Mouse (Mus musculus) heart, adult 2 months (tissue): ENCODE data around the gene Rgs9bp. TPM values are rescaled to one million over a fixed set of nuclear protein-coding genes. Genes with fewer than 3 reads are reported as not detected.

Source experiments
- DNase-seq, 2 experiments: peaks; one replicate each; pipeline ENCODE4 v3.0.0; 2021
- H3K27ac ChIP-seq: fragments of 200-600 bp; 2 replicates; pipeline ENCODE4 v1.8.1; 2022
- H3K27me3 ChIP-seq: fragments of 200-500 bp; 2 replicates; pipeline ENCODE4 v1.6.1; 2012; ENCODE audit warnings: mild to moderate bottlenecking, low read length, inconsistent platforms, mixed read lengths; ENCODE audit not compliant: control insufficient read depth, insufficient read depth
- H3K36me3 ChIP-seq: fragments of 200-500 bp; 2 replicates; pipeline ENCODE4 v1.6.1; 2012; ENCODE audit warnings: low read length, inconsistent platforms; ENCODE audit not compliant: control insufficient read depth, insufficient read depth
- H3K4me1 ChIP-seq: fragments of 200-500 bp; 2 replicates; pipeline ENCODE4 v1.6.1; 2011; ENCODE audit warnings: low read length; ENCODE audit not compliant: control insufficient read depth, insufficient read depth
- H3K4me3 ChIP-seq: fragments of 200-600 bp; 2 replicates; pipeline ENCODE4 v1.8.1; 2022
- H3K79me2 ChIP-seq: fragments of 200-500 bp; replicated peaks from 2 replicates; pipeline ENCODE4 v1.6.1; 2012; ENCODE audit warnings: mild to moderate bottlenecking, inconsistent platforms, low read length, moderate library complexity, mixed read lengths; ENCODE audit not compliant: control insufficient read depth, insufficient read depth
- H3K9ac ChIP-seq: fragments of 200-500 bp; 2 replicates; pipeline ENCODE4 v1.6.1; 2012; ENCODE audit warnings: low read depth, mild to moderate bottlenecking, control low read depth, inconsistent platforms, low read length, mixed read lengths
- CTCF ChIP-seq: fragments of 200-600 bp; IDR thresholded peaks from 2 replicates; pipeline ENCODE4 v1.8.1; 2022; ENCODE audit warnings: antibody characterized with exemption, mild to moderate bottlenecking, moderate library complexity
- EP300 ChIP-seq: fragments of 200-500 bp; IDR thresholded peaks from 2 replicates; pipeline ENCODE4 v1.6.1; 2011; ENCODE audit warnings: low read depth, low read length, control low read depth; ENCODE audit not compliant: insufficient read depth
- POLR2A ChIP-seq: fragments of 200-500 bp; IDR thresholded peaks from 2 replicates; pipeline ENCODE4 v1.6.1; 2011; ENCODE audit warnings: mild to moderate bottlenecking, low read depth, low read length, control low read depth; ENCODE audit not compliant: insufficient read depth
- WGBS: fragments of 180-500 bp; shearing (Covaris S2); methylation state at CpG from one replicate; pipeline ENCODE4 v1.1.7; 2018; 5-methylcytosine and 5-hydroxymethylcytosine counted together
- intact Hi-C: fragments of 180-260 bp; cut with DNase I; formaldehyde crosslinking; loops from one replicate; pipeline ENCODE4 v1.15.1; 2025
- polyA plus RNA-seq: library from polyadenylated mRNA; depleted of rRNA; stranded (reverse); fragments of >200 nt; gene quantifications from 2 replicates; pipeline ENCODE4 v1.2.3, GENCODE M21; 2012
- total RNA-seq, 2 experiments: library from RNA; stranded (reverse); gene quantifications; 2 replicates each; pipeline ENCODE4 v1.2.3; 2021

Gene Rgs9bp
- total and polyA plus RNA-seq, 3 experiments: 0.05 TPM; not detected in 1

DNA sequence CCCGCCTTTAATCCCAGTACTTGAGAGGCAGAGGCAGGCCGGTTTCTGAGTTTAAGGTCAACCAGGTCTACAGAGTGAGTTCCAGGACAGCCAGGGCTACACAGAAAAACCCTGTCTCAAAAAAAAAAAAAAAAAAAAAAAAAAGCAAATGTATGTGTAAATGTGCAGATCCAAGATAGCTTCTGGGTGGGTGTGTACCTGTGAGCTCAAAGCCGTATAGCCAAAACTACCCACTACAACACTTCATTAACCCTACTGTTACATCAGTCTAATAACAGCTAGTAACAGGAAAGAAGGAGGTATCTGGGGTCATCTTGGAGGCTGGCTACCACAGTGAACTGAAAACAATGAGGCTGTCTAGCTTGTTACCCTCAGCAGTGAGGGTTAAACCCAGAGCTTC is 25.5 kb downstream of the Rgs9bp start:
- intact Hi-C loops: loop anchor here (10.0 kb wide), 1 partner anchor 165 kb away; the partner anchor contains the start of genes Cep89 and Faap24
- H3K4me1 ChIP-seq: no peaks in the 10 kb centered on the region
- no peak overlapping the region for H3K27ac ChIP-seq
- H3K79me2 ChIP-seq: no peaks in the 10 kb centered on the region
- no peaks in the 10 kb centered on the region for H3K27me3 ChIP-seq
- DNase-seq: no peak
- no peak overlapping the region for H3K4me3 ChIP-seq
- WGBS: 91% methylated on average over 3 of the region's 3 CpGs
- TF ChIP-seq EP300 (no peak), CTCF (no peak), POLR2A (no peak)
- no peaks in the 10 kb centered on the region for H3K36me3 ChIP-seq
- no peak overlapping the region for H3K9ac ChIP-seq

DNA sequence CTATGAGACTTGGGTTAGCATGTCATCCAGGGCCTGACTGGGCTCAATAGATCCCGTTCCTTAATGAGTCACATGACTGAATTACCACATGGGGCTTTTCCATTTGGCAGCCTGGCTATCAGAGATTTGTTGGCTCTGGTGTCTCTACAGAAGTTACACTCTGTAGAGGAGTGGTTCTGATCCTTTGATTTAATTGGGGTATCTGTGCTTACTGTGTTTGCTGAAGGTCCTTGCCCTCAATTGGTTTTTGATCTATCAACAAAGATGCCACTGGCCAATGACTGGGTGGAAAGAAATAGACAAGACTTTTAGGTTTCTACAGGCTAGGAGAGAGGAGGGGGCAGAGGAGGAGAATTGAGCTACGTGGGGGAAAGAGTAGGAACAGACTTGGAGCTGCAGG is 26.7 kb downstream of the Rgs9bp start:
- Histone ChIP-seq H3K36me3 (no peaks in the 10 kb centered on the region), H3K79me2 (no peaks in the 10 kb centered on the region), H3K9ac (no peak overlapping the region), H3K27ac (no peak overlapping the region), H3K27me3 (no peaks in the 10 kb centered on the region), H3K4me1 (no peaks in the 10 kb centered on the region), H3K4me3 (no peak overlapping the region)
- WGBS: 47% methylated on average over 2 of the region's 2 CpGs
- TF ChIP-seq EP300: no peak
- TF ChIP-seq CTCF: no peak
- no peak for TF ChIP-seq POLR2A
- intact Hi-C loops: loop anchor here (10.0 kb wide), 1 partner anchor 164 kb away; the partner anchor contains the start of genes Cep89 and Faap24
- no peak for DNase-seq

DNA sequence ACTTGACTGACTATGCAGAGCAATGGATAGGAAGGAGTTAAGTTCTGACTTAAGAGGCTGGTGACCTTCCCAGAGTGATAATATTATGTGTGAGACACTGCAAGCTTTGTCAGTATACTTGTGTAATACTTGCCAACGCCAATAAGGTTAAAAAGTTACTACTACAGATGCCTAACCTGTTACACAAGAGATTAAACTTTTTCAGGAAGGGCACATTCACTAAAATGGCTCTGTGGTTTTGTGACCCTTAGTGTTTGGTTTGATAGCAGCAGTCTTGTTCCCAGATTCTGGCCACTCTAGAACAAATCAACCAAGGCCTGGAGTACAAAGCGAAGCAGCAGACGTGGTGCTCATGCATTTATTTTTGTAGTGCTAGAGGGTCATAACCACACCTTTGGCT is 27.8 kb downstream of the Rgs9bp start:
- Histone ChIP-seq H3K27me3 (no peaks in the 10 kb centered on the region), H3K79me2 (no peaks in the 10 kb centered on the region), H3K9ac (no peak overlapping the region), H3K4me1 (no peaks in the 10 kb centered on the region), H3K36me3 (no peaks in the 10 kb centered on the region), H3K4me3 (no peak overlapping the region), H3K27ac (no peak overlapping the region)
- TF ChIP-seq EP300: no peak
- no peak for TF ChIP-seq POLR2A
- TF ChIP-seq CTCF: no peak
- DNase-seq: no peak
- intact Hi-C loops: loop anchor here (2.0 to 10.0 kb wide), 2 partner anchors 27 to 163 kb away; partner anchors contain the start of genes Cep89, Faap24 and Rgs9bp
- 71% methylated on average over 3 of the region's 3 CpGs for WGBS

DNA sequence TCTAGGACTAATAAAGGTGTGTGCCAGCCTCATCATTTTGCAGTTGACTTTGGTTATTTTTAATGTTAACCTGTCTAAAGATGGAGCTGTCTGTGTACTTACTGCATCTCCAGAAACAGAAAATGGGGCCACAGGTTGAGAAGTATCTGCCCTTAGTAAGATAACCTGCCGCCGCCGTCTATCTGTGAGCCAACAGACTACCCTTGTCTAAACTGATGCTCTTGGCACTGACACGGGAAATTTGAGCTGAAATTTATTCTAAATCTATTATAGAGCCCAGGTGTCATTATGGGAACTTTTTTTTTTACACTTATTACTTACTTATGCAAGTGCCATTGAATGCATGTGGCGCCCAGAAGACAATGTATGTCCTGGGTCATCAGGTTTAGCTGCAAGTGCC is 28.5 kb downstream of the Rgs9bp start:
- Histone ChIP-seq H3K4me1 (no peaks in the 10 kb centered on the region), H3K27ac (no peak overlapping the region), H3K27me3 (no peaks in the 10 kb centered on the region), H3K9ac (no peak overlapping the region), H3K36me3 (no peaks in the 10 kb centered on the region), H3K79me2 (no peaks in the 10 kb centered on the region), H3K4me3 (no peak overlapping the region)
- no peak for DNase-seq
- intact Hi-C loops: loop anchor here (2.0 to 10.0 kb wide), 2 partner anchors 28 to 162 kb away; partner anchors contain the start of genes Cep89, Faap24 and Rgs9bp
- TF ChIP-seq POLR2A: no peak
- no peak for TF ChIP-seq CTCF
- no peak for TF ChIP-seq EP300
- 87% methylated on average over 5 of the region's 5 CpGs for WGBS

DNA sequence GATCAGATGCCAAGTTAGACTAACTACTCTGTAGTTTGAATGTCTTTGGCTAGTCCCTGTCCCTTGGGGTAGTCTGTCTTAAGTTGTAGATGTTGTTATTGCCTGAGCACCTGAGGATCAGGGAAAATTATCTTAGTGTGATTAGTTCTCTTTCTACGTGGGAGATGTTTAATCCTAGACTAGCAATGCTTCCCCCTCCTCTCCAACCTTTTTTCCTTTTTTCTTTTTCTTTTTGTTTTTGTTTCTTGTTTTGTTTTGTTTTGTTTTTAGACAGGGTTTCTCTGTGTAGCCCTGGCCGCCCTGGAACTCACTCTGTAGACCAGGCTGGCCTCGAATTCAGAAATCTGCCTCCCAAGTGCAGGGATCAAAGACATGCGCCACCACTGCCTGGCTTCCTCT is 29.2 kb downstream of the Rgs9bp start, which contains the start of gene Nudt19:
Nudt19 (minus strand) TSS at position 100 of the 399 bp plus-strand sequence.
- intact Hi-C loops: loop anchor here (2.0 to 10.0 kb wide), 2 partner anchors 29 to 161 kb away; partner anchors contain the start of genes Cep89, Faap24 and Rgs9bp
- H3K79me2 ChIP-seq: no peaks in the 10 kb centered on the region
- WGBS: 62% methylated on average over 4 of the region's 4 CpGs

DNA sequence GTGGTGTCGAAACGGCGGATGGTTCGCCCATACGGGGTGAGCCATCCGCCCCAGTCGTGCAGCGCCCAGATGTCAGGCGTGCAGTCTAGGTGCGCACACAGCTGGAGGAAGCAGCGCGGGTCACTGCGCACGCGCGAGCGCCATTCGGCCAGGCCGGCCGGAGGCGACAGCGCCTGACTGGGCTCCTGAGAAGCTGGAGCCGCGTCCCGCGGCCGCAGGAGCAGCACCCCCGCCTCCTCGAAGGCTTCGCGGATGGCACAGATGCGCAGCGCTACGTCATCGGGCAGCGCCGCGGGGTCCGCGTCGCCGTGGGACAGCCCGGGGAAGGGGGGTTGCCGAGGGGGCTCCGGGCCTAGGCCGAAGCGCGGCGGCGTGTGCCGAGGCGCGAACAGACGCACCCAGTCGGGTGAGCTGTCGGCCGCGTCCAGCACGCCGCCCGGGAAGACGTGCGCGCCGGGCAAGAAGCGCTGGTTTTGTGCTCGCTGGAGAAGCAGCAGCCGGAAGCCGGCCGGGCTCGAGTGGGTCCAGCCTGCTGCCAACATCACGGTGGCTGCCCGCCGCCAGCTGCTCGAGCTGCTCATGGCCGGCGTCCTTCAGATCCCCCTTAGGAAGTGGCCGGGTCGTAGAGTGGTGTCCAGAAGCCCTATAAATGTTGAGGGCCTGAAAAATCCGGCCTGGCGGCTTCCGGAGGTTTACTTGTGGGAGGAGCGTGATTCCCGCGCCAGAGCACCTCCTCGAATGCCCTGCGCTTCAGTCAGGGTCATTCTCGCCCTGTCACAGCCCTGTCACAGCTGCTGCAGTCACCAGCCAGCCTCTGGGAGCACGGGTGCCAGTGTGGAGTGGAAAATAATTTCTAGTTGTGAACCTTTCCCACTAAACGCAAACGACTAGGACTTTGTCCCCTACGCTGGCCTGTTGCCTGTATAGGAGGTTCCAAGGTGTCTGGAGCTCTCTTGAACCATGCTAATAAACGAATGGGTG is 29.9 kb downstream of the Rgs9bp start:
- peak overlapping the region; percentile 96 for H3K27ac ChIP-seq
- H3K27me3 ChIP-seq: no peaks in the 10 kb centered on the region
- H3K9ac ChIP-seq: peak overlapping the region; percentile 88
- H3K4me1 ChIP-seq: no peaks in the 10 kb centered on the region
- under 1% methylated on average over 93 of the region's 93 CpGs for WGBS
- TF ChIP-seq EP300 (0 out of 2 replicates have a peak, but pooled peaks have one; percentile 41), CTCF (no peak), POLR2A (peak; percentile 58)
- intact Hi-C loops: loop anchor here (2.0 to 10.0 kb wide), 2 partner anchors 29 to 161 kb away; partner anchors contain the start of genes Cep89, Faap24 and Rgs9bp
- H3K4me3 ChIP-seq: peak overlapping the region; percentile 73
- H3K79me2 ChIP-seq: no peaks in the 10 kb centered on the region
- DNase-seq: peak; percentile 90
- H3K36me3 ChIP-seq: no peaks in the 10 kb centered on the region

More for the DNA sequence above, 29.2 kb downstream of the Rgs9bp start, which contains the start of gene Nudt19:
- Histone ChIP-seq H3K4me3 (peak within 1 kb of the TSS; percentile 73), H3K9ac (peak within 1 kb of the TSS; percentile 88), H3K36me3 (no peaks in the 10 kb centered on the region), H3K27me3 (no peaks in the 10 kb centered on the region), H3K27ac (peak within 1 kb of the TSS; percentile 96), H3K4me1 (no peaks in the 10 kb centered on the region)
- TF ChIP-seq EP300 (no peak), CTCF (no peak), POLR2A (no peak)
- DNase-seq: no peak
